10 mouse cellular contexts compared by ENCODE assay signal in the genomic region with DNA sequence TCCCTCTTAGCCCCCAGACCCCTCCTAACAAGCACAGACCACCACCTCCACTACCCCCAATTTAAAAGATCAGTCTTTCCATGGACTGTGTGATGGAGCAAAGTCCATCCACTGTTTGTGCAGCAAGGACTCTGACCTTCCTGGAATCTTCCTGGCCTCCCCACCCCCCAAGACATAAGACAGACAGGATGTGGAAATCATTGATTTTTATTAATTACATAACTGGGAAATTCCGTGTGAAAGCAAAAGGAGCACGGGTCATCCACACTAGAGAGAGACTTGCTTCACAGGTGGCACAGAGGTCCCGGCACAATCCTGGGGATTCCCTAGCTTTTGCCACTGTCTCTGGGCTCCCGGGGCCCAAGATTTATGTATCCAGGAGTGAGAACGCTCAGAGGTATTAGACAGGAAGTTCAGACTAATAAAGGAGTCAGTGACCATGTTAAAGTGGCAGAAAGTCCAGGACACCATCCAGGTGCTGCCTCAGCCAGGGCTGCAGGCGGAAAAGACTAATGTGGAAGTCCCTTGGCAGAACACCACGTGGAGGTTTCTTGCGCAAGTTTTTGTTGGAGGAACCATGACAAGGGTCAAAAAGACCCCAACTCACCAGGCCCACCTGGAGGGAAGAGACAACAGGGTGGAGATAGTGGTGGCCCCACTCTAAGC. TPM values are rescaled to one million over a fixed set of nuclear protein-coding genes. Genes with fewer than 3 reads are reported as not detected.
DNase-seq lines count a peak whose midpoint lies in the region; ATAC-seq and TF ChIP-seq lines count a peak whose summit lies in the region.
"Had no signal": no experiment of that assay in that cellular context is flagged by ENCODE, and none has a peak within 500 bp of the region (broad histone marks: within the 10 kb centered on the region; RNA-seq: fewer than 3 reads in every experiment).

A gene (minus strand): TSS at position 103 of the 666 bp plus-strand sequence.

- H3K4me3 ChIP-seq in liver, adult 2 months (ENCODE audit: insufficient read depth, low read depth, low read length) = peak within 1 kb of the TSS; percentile 76
- no peak within 1 kb of the TSS for H3K4me3 ChIP-seq in embryonic facial prominence, embryonic 13.5 days
- H3K4me3 ChIP-seq in stomach, embryonic 16.5 days (replicated peaks; ENCODE audit: low read length) = no peak within 1 kb of the TSS

- no peaks in the 10 kb centered on the region for H3K9me3 ChIP-seq in embryonic facial prominence, embryonic 13.5 days
- H3K9me3 ChIP-seq in stomach, embryonic 16.5 days (replicated peaks; ENCODE audit: control insufficient read depth, low read length) = no peaks in the 10 kb centered on the region

- H3K27ac ChIP-seq in liver, adult 2 months (replicated peaks; ENCODE audit: insufficient read depth, low read depth, low read length) = peak within 1 kb of the TSS; percentile 99
- H3K27ac ChIP-seq in embryonic facial prominence, embryonic 13.5 days = no peak within 1 kb of the TSS
- peak within 1 kb of the TSS; percentile 43; the same call in 1 of the 2 replicates for H3K27ac ChIP-seq in stomach, embryonic 16.5 days (ENCODE audit: low read length)

- TF ChIP-seq CTCF in liver, adult 2 months (IDR thresholded peaks at IDR 0.05; ENCODE audit: low read depth, low read length) = no peak

- H3K79me2 ChIP-seq in liver, adult 2 months (ENCODE audit: control insufficient read depth, insufficient read depth, low read length) = peaks cover 4% of the 10 kb centered on the region; the same call in 1 of the 2 replicates

- peaks cover 41% of the 10 kb centered on the region for H3K4me1 ChIP-seq in liver, adult 2 months (ENCODE audit: control insufficient read depth, insufficient read depth, low read length)
- H3K4me1 ChIP-seq in embryonic facial prominence, embryonic 13.5 days = no peaks in the 10 kb centered on the region
- 0 out of 2 replicates have a peak, but pooled peaks cover 7% of the 10 kb centered on the region for H3K4me1 ChIP-seq in stomach, embryonic 16.5 days (ENCODE audit: control insufficient read depth, insufficient read depth, low read length)

- H3K9ac ChIP-seq in liver, adult 2 months (ENCODE audit: low read depth, low read length) = peak within 1 kb of the TSS; percentile 80
- peak within 1 kb of the TSS; percentile 21; the same call in 1 of the 2 replicates for H3K9ac ChIP-seq in embryonic facial prominence, embryonic 13.5 days
- peak within 1 kb of the TSS; percentile 38; the same call in 1 of the 2 replicates for H3K9ac ChIP-seq in stomach, embryonic 16.5 days (ENCODE audit: low read length)

- ATAC-seq in embryonic facial prominence, embryonic 13.5 days (ENCODE audit: insufficient number of reproducible peaks, insufficient read depth, low FRiP score, low TSS enrichment, low read depth) = no peak
- peak; percentile 45; the same call in 1 of the 2 replicates for ATAC-seq in stomach, embryonic 16.5 days (ENCODE audit: insufficient read depth, low FRiP score)

- no peak for TF ChIP-seq POLR2A in liver, adult 2 months (IDR thresholded peaks at IDR 0.05; ENCODE audit: extremely low read depth, insufficient read depth, low read length)

- H3K4me2 ChIP-seq in embryonic facial prominence, embryonic 13.5 days = no peak within 1 kb of the TSS
- H3K4me2 ChIP-seq in stomach, embryonic 16.5 days (ENCODE audit: low read depth, low read length) = peak within 1 kb of the TSS; percentile 22

- H3K36me3 ChIP-seq in liver, adult 2 months (ENCODE audit: control insufficient read depth, insufficient read depth, low read length) = peaks cover 44% of the 10 kb centered on the region
- peaks cover 5% of the 10 kb centered on the region for H3K36me3 ChIP-seq in embryonic facial prominence, embryonic 13.5 days
- peaks cover 4% of the 10 kb centered on the region; the same call in 1 of the 2 replicates for H3K36me3 ChIP-seq in stomach, embryonic 16.5 days (ENCODE audit: control insufficient read depth, insufficient read depth, low read length)

- DNase-seq in liver, adult 2 months (ENCODE audit: extremely low read depth, low read depth, low spot score) = peak; percentile 97
- no peak for DNase-seq in liver
- DNase-seq in kidney, postnatal 10 days = peak; percentile 65
- no peak for DNase-seq in thymus, adult 18-20 months
- DNase-seq in gastrocnemius, adult 18-20 months (ENCODE audit: low spot score) = no peak
- DNase-seq: cerebellum, adult 11 months had no signal

- 8% methylated on average over 8 of the region's 8 CpGs for WGBS in liver, adult 2 months
- 58% methylated on average over 8 of the region's 8 CpGs for WGBS in embryonic facial prominence, embryonic 13.5 days
- 39% methylated on average over 8 of the region's 8 CpGs for WGBS in stomach, embryonic 16.5 days

- H3K27me3 ChIP-seq in liver, adult 2 months (ENCODE audit: control insufficient read depth, insufficient read depth, low read length) = no peaks in the 10 kb centered on the region
- 0 out of 2 replicates have a peak, but pooled peaks cover 5% of the 10 kb centered on the region for H3K27me3 ChIP-seq in embryonic facial prominence, embryonic 13.5 days
- H3K27me3 ChIP-seq in stomach, embryonic 16.5 days (ENCODE audit: control insufficient read depth, insufficient read depth, low read length) = no peaks in the 10 kb centered on the region
- H3K27me3 ChIP-seq: CH12.LX had no signal

RNA-seq across cellular contexts. Expression of the gene that starts here (rescaled TPM):
- 1,474 and 1,577 TPM in 2 replicates for total RNA-seq in liver, adult 2 months (2014; rRNA removed)
- 709 and 764 TPM in 2 replicates for polyA plus RNA-seq in liver, adult 2 months (2012; rRNA removed)
- 1.6 and 5.7 TPM in 2 replicates for polyA plus RNA-seq in embryonic facial prominence, embryonic 13.5 days (2015; fragmentation: Nextera tagmentation; extraction: Ambion mirVana)
- polyA plus RNA-seq in stomach, embryonic 16.5 days (2015; fragmentation: Nextera tagmentation; extraction: Ambion mirVana) = 27.8 and 28.9 TPM in 2 replicates
- 1 to 10 TPM; 2.9 to 6.9 TPM for total RNA-seq in gastrocnemius, adult 18-20 months (2021)
- total RNA-seq: hematopoietic stem cell, adult 5-6 weeks had no signal

Comparison
In these comparisons a context has a peak if more than half of its experiments do, and no peak if none do; other contexts are left out.
1. RNA of the gene that starts here (total RNA-seq): 1,474 to 1,577 TPM in liver, adult 2 months; 2.9 to 6.9 TPM in gastrocnemius, adult 18-20 months; every median in the first group is over 100 times any median in the second.
2. RNA of the gene that starts here (polyA plus RNA-seq): 709 to 764 TPM in liver, adult 2 months; 27.8 to 28.9 TPM in stomach, embryonic 16.5 days and 1.6 to 5.7 TPM in embryonic facial prominence, embryonic 13.5 days; every median in the first group is over 10 times any median in the second.
3. DNase-seq: peak in liver, adult 2 months (single experiment) and kidney, postnatal 10 days (single experiment); none in liver (single experiment), thymus, adult 18-20 months (0 of 2) and gastrocnemius, adult 18-20 months (single experiment).
4. H3K9ac ChIP-seq: peak in every context shown above with its lines; median percentile 80 in liver, adult 2 months; 38 in stomach, embryonic 16.5 days; 21 in embryonic facial prominence, embryonic 13.5 days.